Mouse (Mus musculus): ENCODE results near the gene Rin1.

GRCm38 (mm10) chr19:5037678-5038571 is 12.4 kb upstream of the Rin1 start:
- no peak for TF ChIP-seq CTCF (IDR thresholded peaks at IDR 0.05)
- TF ChIP-seq POLR2A (IDR thresholded peaks at IDR 0.05; ENCODE audit: insufficient read depth, low read depth, low read length) = no peak
- peak; percentile 75; the same call in 1 of the 2 replicates for TF ChIP-seq EP300 (IDR thresholded peaks at IDR 0.05; ENCODE audit: insufficient read depth, low read depth, low read length)

All from heart, adult 2 months (tissue).